Mouse (Mus musculus) embryonic facial prominence, embryonic 12.5 days (tissue): ENCODE measurements around the gene Hist1h3d. TPM values are rescaled to one million over a fixed set of nuclear protein-coding genes. Genes with fewer than 3 reads are reported as not detected.
"Not testable (repeated sequence)": the region's sequence is repeated elsewhere in the genome, so short reads cannot be mapped to it uniquely, and the experiment has no call there.

Experiments
- ATAC-seq: fragments of 200-750 bp; cut with Nextera tagmentation; 2 replicates; pipeline ENCODE4 v1.8.0; 2017; ENCODE audit not compliant: insufficient number of reproducible peaks, insufficient read depth, low FRiP score, low TSS enrichment
- H3K27ac ChIP-seq: fragments of 300-500 bp; sonication (generic); 2 replicates; pipeline ENCODE4 v1.5.1; 2016; ENCODE audit warnings: mild to moderate bottlenecking
- H3K27me3 ChIP-seq: fragments of 300-500 bp; sonication (generic); 2 replicates; pipeline ENCODE4 v1.6.1; 2016; ENCODE audit warnings: mild to moderate bottlenecking, moderate library complexity
- H3K36me3 ChIP-seq: fragments of 300-500 bp; sonication (generic); 2 replicates; pipeline ENCODE4 v1.6.1; 2016; ENCODE audit warnings: mild to moderate bottlenecking
- H3K4me1 ChIP-seq: fragments of 300-500 bp; sonication (generic); 2 replicates; pipeline ENCODE4 v1.6.1; 2016
- H3K4me2 ChIP-seq: fragments of 300-500 bp; sonication (generic); replicated peaks from 2 replicates; pipeline ENCODE4 v1.6.1; 2016; ENCODE audit warnings: mild to moderate bottlenecking, moderate library complexity
- H3K4me3 ChIP-seq: fragments of 300-500 bp; sonication (generic); 2 replicates; pipeline ENCODE4 v1.5.1; 2016; ENCODE audit warnings: mild to moderate bottlenecking
- H3K9ac ChIP-seq: fragments of 300-500 bp; sonication (generic); 2 replicates; pipeline ENCODE4 v1.6.1; 2016; ENCODE audit warnings: mild to moderate bottlenecking, moderate library complexity
- H3K9me3 ChIP-seq: fragments of 300-500 bp; sonication (generic); 2 replicates; pipeline ENCODE4 v1.6.1; 2016; ENCODE audit warnings: mild to moderate bottlenecking, moderate library complexity
- WGBS: fragments of 180-500 bp; shearing (Covaris S2); methylation state at CpG from one replicate; pipeline ENCODE4 v1.1.7; 2016; 5-methylcytosine and 5-hydroxymethylcytosine counted together
- polyA plus RNA-seq: library from polyadenylated mRNA; unstranded; fragments of >200 nt; fragmentation: Nextera tagmentation; extraction: Ambion mirVana; gene quantifications from 2 replicates; pipeline ENCODE4 v1.2.1, GENCODE M21; 2016

Gene Hist1h3d
- polyA plus RNA-seq, 1 experiment from 2014 or later: 5.5 TPM

DNA sequence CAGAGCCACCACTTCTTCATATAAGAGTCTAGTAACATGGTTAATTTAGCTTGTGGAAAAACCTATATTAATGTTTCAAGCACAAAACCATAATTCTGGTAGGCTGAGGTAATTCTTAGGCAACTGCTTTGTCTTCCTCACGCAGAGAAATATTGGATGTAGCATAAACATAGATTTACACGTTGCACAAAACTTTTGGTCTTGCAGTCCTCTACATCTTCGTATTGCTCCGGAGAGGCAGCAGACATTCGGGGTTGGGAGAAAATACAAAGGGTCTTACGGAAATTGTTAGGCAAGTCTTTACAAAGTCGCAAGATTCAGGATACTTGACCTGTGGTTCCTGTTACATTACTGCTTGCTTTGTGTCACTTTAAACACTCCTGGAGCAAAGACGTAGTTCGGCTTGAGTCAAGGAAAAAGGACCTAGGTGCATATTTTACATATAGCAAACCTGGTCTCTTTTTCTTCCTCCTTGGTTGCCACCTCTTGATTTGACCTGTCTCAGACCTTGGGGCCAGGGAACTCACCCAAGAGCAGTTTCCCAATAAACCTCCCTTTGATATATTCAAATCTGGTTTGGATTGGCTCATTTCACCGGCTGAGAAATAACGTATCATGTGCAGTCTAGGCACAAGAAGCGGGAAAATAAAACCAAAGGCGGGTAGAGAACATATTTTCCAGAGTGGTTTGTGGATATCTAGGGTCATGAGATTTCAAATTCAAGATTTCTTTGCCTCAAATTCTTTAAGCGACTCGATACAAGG lies 41.0 kb upstream of the Hist1h3d start:
- WGBS: 1% methylated on average over 15 of the region's 15 CpGs
- peaks cover 22% of the 10 kb centered on the region for H3K4me1 ChIP-seq
- peak overlapping the region; percentile 55 for H3K4me3 ChIP-seq
- H3K9me3 ChIP-seq: no peaks in the 10 kb centered on the region
- H3K9ac ChIP-seq: peak overlapping the region; percentile 52
- ATAC-seq: no peak
- no peaks in the 10 kb centered on the region for H3K36me3 ChIP-seq
- no peaks in the 10 kb centered on the region for H3K27me3 ChIP-seq
- H3K4me2 ChIP-seq: peak overlapping the region; percentile 54
- peak overlapping the region; percentile 95 for H3K27ac ChIP-seq

DNA sequence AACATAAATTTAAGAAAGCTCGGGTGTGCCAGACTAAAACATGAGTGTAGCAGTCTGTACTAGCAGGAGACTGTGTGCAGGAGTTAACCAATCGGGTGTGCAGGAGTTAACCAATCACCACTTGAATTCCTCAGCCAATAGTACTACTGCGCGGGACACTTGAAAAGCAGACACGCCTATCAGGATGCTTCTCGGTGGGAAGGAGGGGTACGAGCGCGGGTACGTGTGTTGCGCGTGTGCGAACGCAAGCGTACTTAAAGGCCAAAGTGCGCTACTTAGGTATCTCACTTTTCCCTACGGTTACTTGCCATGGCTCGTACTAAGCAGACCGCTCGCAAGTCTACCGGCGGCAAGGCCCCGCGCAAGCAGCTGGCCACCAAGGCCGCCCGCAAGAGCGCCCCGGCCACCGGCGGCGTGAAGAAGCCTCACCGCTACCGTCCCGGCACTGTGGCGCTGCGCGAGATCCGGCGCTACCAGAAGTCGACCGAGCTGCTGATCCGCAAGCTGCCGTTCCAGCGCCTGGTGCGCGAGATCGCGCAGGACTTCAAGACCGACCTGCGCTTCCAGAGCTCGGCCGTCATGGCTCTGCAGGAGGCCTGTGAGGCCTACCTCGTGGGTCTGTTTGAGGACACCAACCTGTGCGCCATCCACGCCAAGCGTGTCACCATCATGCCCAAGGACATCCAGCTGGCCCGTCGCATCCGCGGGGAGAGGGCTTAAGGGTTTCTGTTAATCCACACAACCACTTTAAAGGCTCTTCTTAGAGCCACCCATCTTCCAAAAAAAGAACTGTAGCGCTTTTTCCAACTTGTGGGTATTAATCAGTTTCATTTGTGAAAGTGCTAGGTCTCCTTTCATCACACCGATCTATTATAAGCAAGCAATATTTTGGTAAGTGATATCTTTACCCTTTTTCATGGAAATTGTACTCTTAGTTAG lies 40.2 kb upstream of the Hist1h3d start, which contains the start of gene Hist1h3g:
Gene Hist1h3g (plus strand): TSS at position 286 of the 939 bp plus-strand sequence.
- not testable (repeated sequence) for H3K36me3 ChIP-seq, H3K9me3 ChIP-seq, H3K27me3 ChIP-seq
- Histone ChIP-seq H3K4me3 (peak within 1 kb of the TSS; percentile 55), H3K4me1 (peaks cover 22% of the 10 kb centered on the region), H3K27ac (peak within 1 kb of the TSS; percentile 95), H3K9ac (peak within 1 kb of the TSS; percentile 62), H3K4me2 (peak within 1 kb of the TSS; percentile 54)
- under 1% methylated on average over 33 of the region's 62 CpGs for WGBS
- peak; percentile 92 for ATAC-seq

DNA sequence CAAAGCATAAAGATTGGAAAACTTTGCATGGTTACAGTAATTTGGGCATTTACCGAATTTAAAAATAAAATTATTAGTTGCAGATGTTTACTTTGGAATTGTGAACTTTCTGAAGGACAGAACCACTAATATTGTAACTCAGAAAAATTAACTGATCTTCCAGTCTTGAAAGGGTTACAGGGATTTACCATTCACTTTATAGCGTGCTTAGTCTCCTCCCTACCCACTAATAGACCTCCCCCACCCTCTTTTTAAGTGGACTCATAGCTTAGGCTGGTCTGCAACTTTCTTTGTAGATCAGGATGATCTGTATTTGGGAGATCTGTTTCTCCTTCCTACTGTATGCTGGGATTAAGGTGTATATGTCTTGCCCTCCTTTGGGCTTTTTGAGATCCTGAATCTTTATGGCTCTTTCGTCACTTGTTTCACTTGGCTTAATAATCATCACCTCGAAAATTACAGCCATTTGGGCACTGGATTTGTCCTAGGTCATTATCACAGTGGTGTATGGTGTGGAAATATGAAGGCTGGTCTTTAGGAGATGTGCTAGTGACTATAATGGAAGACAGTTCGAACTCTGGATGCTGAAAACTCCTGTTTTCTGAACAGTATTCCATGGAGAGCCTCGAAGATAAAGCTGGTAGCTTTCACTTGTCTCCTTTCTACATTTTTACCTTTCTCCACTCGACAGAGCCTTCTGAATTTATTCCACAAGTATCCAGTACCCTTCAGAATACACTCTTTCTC lies 39.3 kb upstream of the Hist1h3d start:
- peaks cover 22% of the 10 kb centered on the region for H3K4me1 ChIP-seq
- H3K27ac ChIP-seq: peak overlapping the region; percentile 95
- peak overlapping the region; percentile 62 for H3K9ac ChIP-seq
- peak overlapping the region; percentile 55 for H3K4me3 ChIP-seq
- peak overlapping the region; percentile 54 for H3K4me2 ChIP-seq
- no peaks in the 10 kb centered on the region for H3K36me3 ChIP-seq
- H3K9me3 ChIP-seq: no peaks in the 10 kb centered on the region
- no peak for ATAC-seq
- no peaks in the 10 kb centered on the region for H3K27me3 ChIP-seq
- WGBS: 22% methylated on average over 7 of the region's 7 CpGs

DNA sequence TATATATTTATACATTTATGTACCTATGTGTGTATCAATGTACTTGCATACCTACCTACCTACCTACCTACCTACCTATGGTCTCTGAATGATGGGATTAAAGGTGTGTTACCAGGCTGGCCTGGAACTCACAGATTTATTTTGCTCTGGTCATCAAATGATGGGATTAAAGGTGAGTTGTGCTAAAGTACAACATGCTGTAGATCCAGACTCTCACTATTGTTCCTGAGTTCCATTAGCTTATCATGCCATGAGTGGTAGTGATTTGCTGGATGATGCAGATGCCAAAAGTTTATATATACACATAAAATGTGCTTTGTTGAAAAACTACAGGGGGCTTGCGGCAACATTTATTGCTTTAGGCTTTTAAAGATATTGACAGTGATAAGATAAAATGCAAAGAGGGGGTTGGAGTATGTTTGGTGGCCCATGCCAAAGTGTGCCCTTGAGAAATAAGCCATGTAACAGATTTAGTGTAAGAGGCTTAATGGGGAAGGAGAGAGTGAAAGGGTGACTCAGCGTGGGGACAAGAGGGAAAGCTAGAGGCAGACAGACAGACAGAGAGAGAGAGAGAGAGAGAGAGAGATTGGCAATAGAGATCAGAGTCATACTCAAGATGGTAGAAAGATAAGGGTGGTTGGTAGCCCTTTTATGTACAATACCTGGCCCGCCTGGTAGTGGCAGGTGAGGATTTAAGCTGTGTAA lies 38.4 kb upstream of the Hist1h3d start:
- no peaks in the 10 kb centered on the region for H3K36me3 ChIP-seq
- H3K4me3 ChIP-seq: peak overlapping the region; percentile 55
- H3K9ac ChIP-seq: no peak overlapping the region; the same call in 1 of the 2 replicates
- H3K27me3 ChIP-seq: no peaks in the 10 kb centered on the region
- peak overlapping the region; percentile 54; the same call in 1 of the 2 replicates for H3K27ac ChIP-seq
- peak overlapping the region; percentile 54 for H3K4me2 ChIP-seq
- ATAC-seq: no peak
- H3K4me1 ChIP-seq: peaks cover 21% of the 10 kb centered on the region
- 77% methylated on average over 3 of the region's 3 CpGs for WGBS
- no peaks in the 10 kb centered on the region for H3K9me3 ChIP-seq

DNA sequence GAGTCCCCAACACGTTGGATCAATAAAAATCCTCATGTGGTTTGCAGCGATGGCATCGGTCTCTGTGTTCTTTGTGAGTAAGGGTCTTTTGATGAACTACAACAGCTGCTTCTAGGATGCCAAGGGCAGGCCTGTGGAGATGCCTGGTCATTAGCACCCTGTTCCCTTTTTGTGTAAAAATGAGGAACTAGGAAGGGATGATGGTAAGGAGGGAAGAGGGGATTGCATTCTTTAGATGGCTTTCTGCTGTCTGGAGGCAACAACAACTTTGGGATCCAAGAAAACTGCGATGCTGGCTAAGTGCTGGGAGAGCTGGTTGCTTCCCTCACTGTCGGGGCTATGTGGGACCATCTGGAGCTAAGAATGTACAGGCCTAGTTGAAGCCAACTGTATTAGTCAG lies 37.3 kb upstream of the Hist1h3d start:
- H3K9ac ChIP-seq: no peak overlapping the region
- peak overlapping the region; percentile 50; the same call in 1 of the 2 replicates for H3K27ac ChIP-seq
- ATAC-seq: no peak
- H3K4me3 ChIP-seq: no peak overlapping the region
- H3K27me3 ChIP-seq: no peaks in the 10 kb centered on the region
- H3K4me1 ChIP-seq: peaks cover 17% of the 10 kb centered on the region
- no peaks in the 10 kb centered on the region for H3K9me3 ChIP-seq
- H3K36me3 ChIP-seq: no peaks in the 10 kb centered on the region
- no peak overlapping the region for H3K4me2 ChIP-seq
- 68% methylated on average over 5 of the region's 5 CpGs for WGBS

DNA sequence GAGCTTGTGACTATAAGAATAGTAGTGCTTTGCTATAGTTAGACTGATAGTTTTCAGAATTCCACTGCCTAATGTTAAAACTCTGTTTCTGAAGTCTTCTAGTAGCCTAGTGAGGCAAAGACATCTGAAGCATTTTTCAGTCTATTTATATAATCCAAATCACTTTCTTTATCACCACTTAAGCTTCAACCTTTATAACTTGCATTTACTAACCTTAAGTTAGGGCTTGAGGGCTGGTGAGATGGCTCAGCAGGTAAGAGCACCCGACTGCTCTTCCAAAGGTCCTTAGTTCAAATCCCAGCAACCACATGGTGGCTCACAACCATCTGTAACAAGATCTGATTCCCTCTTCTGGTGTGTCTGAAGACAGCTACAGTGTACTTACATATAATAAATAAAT lies 35.7 kb upstream of the Hist1h3d start:
- H3K4me3 ChIP-seq, H3K4me2 ChIP-seq, H3K27me3 ChIP-seq, ATAC-seq, H3K9me3 ChIP-seq, H3K36me3 ChIP-seq, H3K9ac ChIP-seq, H3K27ac ChIP-seq: not testable (repeated sequence)
- WGBS: 52% methylated on average over 1 of the region's 1 CpGs
- peaks cover 17% of the 10 kb centered on the region for H3K4me1 ChIP-seq

DNA sequence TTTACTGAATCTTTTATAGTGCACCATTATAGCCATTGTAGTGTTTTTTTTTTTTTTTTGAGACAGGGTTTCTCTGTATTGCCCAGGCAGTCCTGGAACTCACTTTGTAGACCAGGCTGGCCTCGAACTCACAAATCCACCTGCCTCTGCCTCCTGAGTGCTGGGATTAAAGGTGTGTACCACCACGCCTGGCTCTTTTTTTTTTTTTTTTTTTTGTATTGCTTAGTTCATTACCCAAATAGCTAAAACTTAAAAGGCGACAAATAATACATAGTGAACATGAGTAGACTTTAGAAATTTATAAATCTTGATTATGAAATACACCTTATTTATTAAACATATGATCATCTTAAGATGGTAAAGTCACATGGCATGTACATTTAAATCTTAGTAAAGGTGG lies 34.1 kb upstream of the Hist1h3d start:
- no peak for ATAC-seq
- no peaks in the 10 kb centered on the region for H3K27me3 ChIP-seq
- no peak overlapping the region for H3K9ac ChIP-seq
- H3K9me3 ChIP-seq: no peaks in the 10 kb centered on the region
- WGBS: 74% methylated on average over 3 of the region's 3 CpGs
- no peaks in the 10 kb centered on the region for H3K36me3 ChIP-seq
- H3K4me3 ChIP-seq: no peak overlapping the region
- H3K4me1 ChIP-seq: peaks cover 12% of the 10 kb centered on the region
- no peak overlapping the region for H3K27ac ChIP-seq
- no peak overlapping the region for H3K4me2 ChIP-seq

DNA sequence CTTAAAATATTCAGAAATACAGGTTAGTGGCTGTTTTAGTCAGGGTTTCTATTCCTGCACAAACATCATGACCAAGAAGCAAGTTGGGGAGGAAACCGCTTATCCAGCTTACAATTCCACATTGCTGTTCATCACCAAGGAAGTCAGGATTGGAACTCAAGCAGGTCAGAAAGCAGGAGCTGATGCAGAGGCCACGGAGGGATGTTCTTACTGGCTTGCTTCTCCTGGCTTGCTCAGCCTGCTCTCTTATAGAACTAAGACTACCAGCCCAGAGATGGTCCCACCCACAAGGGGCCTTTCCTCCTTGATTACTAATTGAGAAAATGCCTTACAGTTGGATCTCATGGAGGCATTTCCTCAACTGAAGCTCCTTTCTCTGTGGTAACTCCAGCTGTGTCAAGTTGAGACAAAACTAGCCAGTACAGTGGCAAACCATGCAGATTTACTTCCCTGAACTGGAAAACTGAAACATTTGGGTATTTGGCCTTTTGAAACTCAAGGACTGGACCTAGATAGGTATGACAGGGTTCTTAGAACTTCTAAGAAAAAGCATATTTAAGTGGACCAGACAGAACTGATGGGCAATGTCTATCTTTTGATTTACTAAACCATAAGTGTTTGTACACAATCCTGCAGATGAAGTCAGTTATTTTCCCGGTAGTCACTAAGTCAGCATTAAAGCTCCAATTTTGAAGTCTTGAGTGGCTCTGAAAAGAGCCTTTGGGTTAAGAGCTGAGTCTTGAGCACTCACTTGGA lies 33.2 kb upstream of the Hist1h3d start:
- Histone ChIP-seq H3K9ac (peak overlapping the region; percentile 63), H3K4me2 (peak overlapping the region; percentile 64), H3K4me3 (peak overlapping the region; percentile 40), H3K27ac (peak overlapping the region; percentile 89)
- not testable (repeated sequence) for H3K27me3 ChIP-seq, H3K36me3 ChIP-seq, H3K4me1 ChIP-seq, ATAC-seq, H3K9me3 ChIP-seq
- 3% methylated on average over 3 of the region's 3 CpGs for WGBS

DNA sequence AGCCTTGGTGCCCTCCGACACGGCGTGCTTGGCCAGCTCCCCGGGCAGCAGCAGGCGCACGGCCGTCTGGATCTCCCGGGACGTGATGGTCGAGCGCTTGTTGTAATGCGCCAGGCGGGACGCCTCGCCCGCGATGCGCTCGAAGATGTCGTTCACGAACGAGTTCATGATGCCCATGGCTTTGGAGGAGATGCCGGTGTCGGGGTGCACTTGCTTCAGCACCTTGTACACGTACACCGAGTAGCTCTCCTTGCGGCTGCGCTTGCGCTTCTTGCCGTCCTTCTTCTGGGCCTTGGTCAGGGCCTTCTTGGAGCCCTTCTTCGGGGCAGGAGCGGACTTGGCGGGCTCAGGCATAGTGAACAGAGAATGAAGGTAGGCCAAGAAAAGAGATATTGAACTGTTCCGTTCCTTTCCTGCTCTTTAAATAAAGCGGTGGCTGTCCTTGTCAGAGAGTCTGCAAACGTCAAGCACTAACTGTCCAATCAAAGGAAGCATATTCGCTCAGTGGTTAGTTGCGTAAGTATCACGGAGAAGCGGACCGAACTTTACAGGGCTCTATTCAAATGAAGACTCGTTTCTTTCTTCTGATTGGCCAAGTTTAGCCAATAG lies 32.5 kb upstream of the Hist1h3d start, which contains the start of gene Hist1h2bh:
Gene Hist1h2bh (minus strand): TSS at position 394 of the 609 bp plus-strand sequence.
- peak within 1 kb of the TSS; percentile 96 for H3K27ac ChIP-seq
- peak; percentile 94 for ATAC-seq
- peak within 1 kb of the TSS; percentile 63 for H3K9ac ChIP-seq
- under 1% methylated on average over 37 of the region's 42 CpGs for WGBS
- H3K36me3 ChIP-seq, H3K27me3 ChIP-seq, H3K9me3 ChIP-seq, H3K4me1 ChIP-seq: not testable (repeated sequence)
- peak within 1 kb of the TSS; percentile 68 for H3K4me2 ChIP-seq
- peak within 1 kb of the TSS; percentile 47 for H3K4me3 ChIP-seq
